Mouse (Mus musculus): ENCODE measurements around the gene Sptbn1. TPM values are rescaled to one million over a fixed set of nuclear protein-coding genes. Genes with fewer than 3 reads are reported as not detected.
A peak's percentile ranks its signal among the peaks of the same experiment; 100 is the strongest.

Sptbn1 gene
- polyA plus RNA-seq, 1 experiment = 294 TPM

GRCm38 (mm10) chr11:30222636-30223035 is 45.3 kb downstream of the Sptbn1 start:
- Histone ChIP-seq H3K4me3 (replicated peaks; ENCODE audit: extremely low read depth, low read depth, low read length) (no peak overlapping the region), H3K4me1 (ENCODE audit: control insufficient read depth, insufficient read depth, low read length) (peaks cover 21% of the 10 kb centered on the region)
- WGBS = 31% methylated on average over 2 of the region's 2 CpGs
- DNase-seq = no peak
- TF ChIP-seq CTCF (IDR thresholded peaks at IDR 0.05; ENCODE audit: insufficient read depth, low read length) (peak; percentile 64), POLR2A (IDR thresholded peaks at IDR 0.05; ENCODE audit: borderline replicate concordance, extremely low read depth, low read depth, low read length) (no peak)

- 33% methylated on average over 5 of the region's 5 CpGs for WGBS
- TF ChIP-seq POLR2A (IDR thresholded peaks at IDR 0.05; ENCODE audit: borderline replicate concordance, extremely low read depth, low read depth, low read length) (no peak), CTCF (IDR thresholded peaks at IDR 0.05; ENCODE audit: insufficient read depth, low read length) (no peak)
- Histone ChIP-seq H3K4me3 (replicated peaks; ENCODE audit: extremely low read depth, low read depth, low read length) (no peak overlapping the region), H3K4me1 (ENCODE audit: control insufficient read depth, insufficient read depth, low read length) (peaks cover 14% of the 10 kb centered on the region)
- no peak for DNase-seq
Measured at GRCm38 (mm10) chr11:30221043-30221442, 46.9 kb downstream of the Sptbn1 start.

GRCm38 (mm10) chr11:30218386-30218785 is 49.6 kb downstream of the Sptbn1 start:
- TF ChIP-seq POLR2A (IDR thresholded peaks at IDR 0.05; ENCODE audit: borderline replicate concordance, extremely low read depth, low read depth, low read length) = no peak
- TF ChIP-seq CTCF (IDR thresholded peaks at IDR 0.05; ENCODE audit: insufficient read depth, low read length) = no peak
- Histone ChIP-seq H3K4me3 (replicated peaks; ENCODE audit: extremely low read depth, low read depth, low read length) (no peak overlapping the region), H3K4me1 (ENCODE audit: control insufficient read depth, insufficient read depth, low read length) (peaks cover 11% of the 10 kb centered on the region)
- WGBS = 86% methylated on average over 1 of the region's 1 CpGs
- no peak for DNase-seq

- no peak overlapping the region for H3K4me3 ChIP-seq (replicated peaks; ENCODE audit: extremely low read depth, low read depth, low read length)
- TF ChIP-seq POLR2A (IDR thresholded peaks at IDR 0.05; ENCODE audit: borderline replicate concordance, extremely low read depth, low read depth, low read length) (no peak), CTCF (IDR thresholded peaks at IDR 0.05; ENCODE audit: insufficient read depth, low read length) (no peak)
- peaks cover 16% of the 10 kb centered on the region for H3K4me1 ChIP-seq (ENCODE audit: control insufficient read depth, insufficient read depth, low read length)
- no peak for DNase-seq
- WGBS = 65% methylated on average over 1 of the region's 1 CpGs
Measured at GRCm38 (mm10) chr11:30217496-30217895, 50.5 kb downstream of the Sptbn1 start.

- DNase-seq = no peak
- WGBS = 25% methylated on average over 5 of the region's 5 CpGs
- TF ChIP-seq CTCF (IDR thresholded peaks at IDR 0.05; ENCODE audit: insufficient read depth, low read length) (no peak), POLR2A (IDR thresholded peaks at IDR 0.05; ENCODE audit: borderline replicate concordance, extremely low read depth, low read depth, low read length) (no peak)
- peaks cover 37% of the 10 kb centered on the region for H3K4me1 ChIP-seq (ENCODE audit: control insufficient read depth, insufficient read depth, low read length)
- H3K4me3 ChIP-seq (replicated peaks; ENCODE audit: extremely low read depth, low read depth, low read length) = no peak overlapping the region
Measured at GRCm38 (mm10) chr11:30211663-30212416, 56.1 kb downstream of the Sptbn1 start.

- WGBS = 47% methylated on average over 3 of the region's 3 CpGs
- TF ChIP-seq POLR2A (IDR thresholded peaks at IDR 0.05; ENCODE audit: borderline replicate concordance, extremely low read depth, low read depth, low read length) (no peak), CTCF (IDR thresholded peaks at IDR 0.05; ENCODE audit: insufficient read depth, low read length) (no peak)
- Histone ChIP-seq H3K4me3 (replicated peaks; ENCODE audit: extremely low read depth, low read depth, low read length) (no peak overlapping the region), H3K4me1 (ENCODE audit: control insufficient read depth, insufficient read depth, low read length) (peaks cover 40% of the 10 kb centered on the region)
- DNase-seq = no peak
Measured at GRCm38 (mm10) chr11:30211141-30211540, 56.8 kb downstream of the Sptbn1 start.

- H3K4me1 ChIP-seq (ENCODE audit: control insufficient read depth, insufficient read depth, low read length) = peaks cover 43% of the 10 kb centered on the region
Measured at GRCm38 (mm10) chr11:30210100-30210811, 57.7 kb downstream of the Sptbn1 start.

GRCm38 (mm10) chr11:30209495-30209894 is 58.5 kb downstream of the Sptbn1 start:
- WGBS = 21% methylated on average over 4 of the region's 4 CpGs
- Histone ChIP-seq H3K4me1 (ENCODE audit: control insufficient read depth, insufficient read depth, low read length) (peaks cover 48% of the 10 kb centered on the region), H3K4me3 (replicated peaks; ENCODE audit: extremely low read depth, low read depth, low read length) (no peak overlapping the region)
- TF ChIP-seq POLR2A (IDR thresholded peaks at IDR 0.05; ENCODE audit: borderline replicate concordance, extremely low read depth, low read depth, low read length) (no peak), CTCF (IDR thresholded peaks at IDR 0.05; ENCODE audit: insufficient read depth, low read length) (no peak)
- DNase-seq = no peak

More at GRCm38 (mm10) chr11:30210100-30210811, 57.7 kb downstream of the Sptbn1 start:
- 50% methylated on average over 6 of the region's 6 CpGs for WGBS
- DNase-seq = no peak
- TF ChIP-seq POLR2A (IDR thresholded peaks at IDR 0.05; ENCODE audit: borderline replicate concordance, extremely low read depth, low read depth, low read length) (no peak), CTCF (IDR thresholded peaks at IDR 0.05; ENCODE audit: insufficient read depth, low read length) (no peak)
- no peak overlapping the region for H3K4me3 ChIP-seq (replicated peaks; ENCODE audit: extremely low read depth, low read depth, low read length)

- H3K4me3 ChIP-seq (replicated peaks; ENCODE audit: extremely low read depth, low read depth, low read length) = no peak overlapping the region
- no peak for TF ChIP-seq POLR2A (IDR thresholded peaks at IDR 0.05; ENCODE audit: borderline replicate concordance, extremely low read depth, low read depth, low read length)
- DNase-seq = no peak
- peaks cover 36% of the 10 kb centered on the region for H3K4me1 ChIP-seq (ENCODE audit: control insufficient read depth, insufficient read depth, low read length)
Measured at GRCm38 (mm10) chr11:30204398-30204797, 63.6 kb downstream of the Sptbn1 start.

GRCm38 (mm10) chr11:30200391-30200790 is 67.6 kb downstream of the Sptbn1 start:
- Histone ChIP-seq H3K4me1 (ENCODE audit: control insufficient read depth, insufficient read depth, low read length) (peaks cover 27% of the 10 kb centered on the region), H3K4me3 (replicated peaks; ENCODE audit: extremely low read depth, low read depth, low read length) (no peak overlapping the region)
- DNase-seq = no peak
- no peak for TF ChIP-seq POLR2A (IDR thresholded peaks at IDR 0.05; ENCODE audit: borderline replicate concordance, extremely low read depth, low read depth, low read length)

Data from lung, adult 2 months (tissue).